22 mouse cellular contexts compared by ENCODE assay signal in genomic region chr8:107652226-107652625, GRCm38 (mm10).
DNase-seq lines count a peak whose midpoint lies in the region; ATAC-seq and TF ChIP-seq lines count a peak whose summit lies in the region.
"Had no signal": no experiment of that assay in that cellular context is flagged by ENCODE, and none has a peak within 500 bp of the region (broad histone marks: within the 10 kb centered on the region; RNA-seq: fewer than 3 reads in every experiment).

No protein-coding gene starts in this region.

- no peak overlapping the region for H3K9ac ChIP-seq in heart, embryonic 11.5 days (ENCODE audit: low read depth, low read length)
- no peak overlapping the region for H3K9ac ChIP-seq in kidney, postnatal 0 days (ENCODE audit: low read depth, low read length)
- no peak overlapping the region for H3K9ac ChIP-seq in limb, embryonic 14.5 days (ENCODE audit: low read depth, low read length, severe bottlenecking)
- H3K9ac ChIP-seq: forebrain, embryonic 13.5 days; forebrain, postnatal 0 days; heart, embryonic 13.5 days; hindbrain, embryonic 12.5 days had no signal

- no peak for TF ChIP-seq POLR2A in kidney, adult 2 months (IDR thresholded peaks at IDR 0.05; ENCODE audit: low read depth, low read length)
- TF ChIP-seq POLR2A in limb, embryonic 14.5 days (IDR thresholded peaks at IDR 0.05; ENCODE audit: borderline replicate concordance, extremely low read depth, insufficient read depth, insufficient read length): no peak

- DNase-seq in heart, embryonic 10.5 days (ENCODE audit: low spot score): peak; percentile 20
- peak; percentile 55 for DNase-seq in kidney, postnatal 0 days (ENCODE audit: low spot score)
- no peak for DNase-seq in kidney, adult 2 months
- DNase-seq in limb, embryonic 10.5 days (ENCODE audit: low spot score): no peak
- DNase-seq in limb, embryonic 14.5 days (ENCODE audit: low spot score): peak; percentile 26
- DNase-seq in ovary, adult 18-20 months (ENCODE audit: low spot score): no peak
- DNase-seq: adrenal gland, postnatal 14 days; cerebellum, adult 18-20 months; cerebellum, adult 9-11 months; forebrain, postnatal 0 days; gastrocnemius, postnatal 10 days; heart, adult 2 months; heart, postnatal 4 days had no signal

- no peaks in the 10 kb centered on the region for H3K36me3 ChIP-seq in heart, embryonic 10.5 days
- H3K36me3 ChIP-seq in heart, embryonic 11.5 days (ENCODE audit: control insufficient read depth, insufficient read depth, low read length): no peaks in the 10 kb centered on the region
- no peaks in the 10 kb centered on the region for H3K36me3 ChIP-seq in kidney, postnatal 0 days (ENCODE audit: insufficient read depth, low read length)
- H3K36me3 ChIP-seq in kidney, adult 2 months (ENCODE audit: control insufficient read depth, insufficient read depth, low read length): no peaks in the 10 kb centered on the region
- H3K36me3 ChIP-seq in limb, embryonic 10.5 days: no peaks in the 10 kb centered on the region
- H3K36me3 ChIP-seq in limb, embryonic 14.5 days (ENCODE audit: control insufficient read depth, insufficient read depth, low read length): no peaks in the 10 kb centered on the region
- H3K36me3 ChIP-seq: embryonic facial prominence, embryonic 10.5 days; heart, embryonic 13.5 days; hindbrain, embryonic 12.5 days had no signal

- WGBS in heart, embryonic 10.5 days: 84% methylated on average over 8 of the region's 8 CpGs
- WGBS in heart, embryonic 11.5 days (ENCODE audit: insufficient replicate concordance): 68% methylated on average over 8 of the region's 8 CpGs
- 46% methylated on average over 8 of the region's 8 CpGs for WGBS in kidney, postnatal 0 days
- WGBS in kidney, adult 2 months: 52% methylated on average over 8 of the region's 8 CpGs
- 82% methylated on average over 8 of the region's 8 CpGs for WGBS in limb, embryonic 10.5 days
- WGBS in limb, embryonic 14.5 days: 36% methylated on average over 8 of the region's 8 CpGs

- no peak for TF ChIP-seq CTCF in kidney, postnatal 0 days (IDR thresholded peaks at IDR 0.05; ENCODE audit: low read depth)
- TF ChIP-seq CTCF in kidney, adult 2 months (conservative IDR thresholded peaks at IDR 0.05; ENCODE audit: insufficient read depth, insufficient read length, low read depth, low read length): no peak

- H3K4me2 ChIP-seq in heart, embryonic 11.5 days: no peak overlapping the region
- H3K4me2 ChIP-seq in kidney, postnatal 0 days (ENCODE audit: low read length): peak overlapping the region; percentile 21; the same call in 1 of the 2 replicates
- H3K4me2 ChIP-seq in limb, embryonic 14.5 days (replicated peaks; ENCODE audit: low read depth, low read length, severe bottlenecking): no peak overlapping the region
- H3K4me2 ChIP-seq: forebrain, embryonic 13.5 days; heart, embryonic 13.5 days; hindbrain, embryonic 12.5 days had no signal

- ATAC-seq in heart, embryonic 11.5 days (replicated peaks; ENCODE audit: insufficient number of reproducible peaks, low FRiP score, low TSS enrichment): no peak
- no peak for ATAC-seq in kidney, postnatal 0 days (replicated peaks; ENCODE audit: low FRiP score, low read depth)
- no peak for ATAC-seq in limb, embryonic 14.5 days (ENCODE audit: low FRiP score, low read depth)
- ATAC-seq: activated CD4-positive, CD25-positive, alpha-beta regulatory T cell, adult 4 months; forebrain, embryonic 13.5 days; forebrain, postnatal 0 days; hindbrain, embryonic 16.5 days; Patski had no signal

- H3K9me3 ChIP-seq in heart, embryonic 10.5 days: no peaks in the 10 kb centered on the region
- H3K9me3 ChIP-seq in heart, embryonic 11.5 days (replicated peaks; ENCODE audit: control insufficient read depth, low read length): no peaks in the 10 kb centered on the region
- H3K9me3 ChIP-seq in kidney, postnatal 0 days (replicated peaks; ENCODE audit: low read length): no peaks in the 10 kb centered on the region
- H3K9me3 ChIP-seq in limb, embryonic 10.5 days (replicated peaks): no peaks in the 10 kb centered on the region
- H3K9me3 ChIP-seq in limb, embryonic 14.5 days (ENCODE audit: control insufficient read depth, low read length): no peaks in the 10 kb centered on the region
- H3K9me3 ChIP-seq: embryonic facial prominence, embryonic 10.5 days; forebrain, embryonic 13.5 days; heart, embryonic 13.5 days; hindbrain, embryonic 12.5 days had no signal

- no peaks in the 10 kb centered on the region for H3K4me1 ChIP-seq in heart, embryonic 10.5 days
- no peaks in the 10 kb centered on the region for H3K4me1 ChIP-seq in heart, embryonic 11.5 days (ENCODE audit: control insufficient read depth, insufficient read depth, low read length)
- H3K4me1 ChIP-seq in kidney, postnatal 0 days (replicated peaks; ENCODE audit: insufficient read depth, low read length): no peaks in the 10 kb centered on the region
- H3K4me1 ChIP-seq in kidney, adult 2 months (ENCODE audit: control insufficient read depth, insufficient read depth, low read length): no peaks in the 10 kb centered on the region
- no peaks in the 10 kb centered on the region for H3K4me1 ChIP-seq in limb, embryonic 10.5 days
- H3K4me1 ChIP-seq in limb, embryonic 14.5 days (ENCODE audit: control insufficient read depth, insufficient read depth, low read length): peaks cover 7% of the 10 kb centered on the region; the same call in 1 of the 2 replicates
- H3K4me1 ChIP-seq: embryonic facial prominence, embryonic 10.5 days; forebrain, embryonic 13.5 days; heart, embryonic 13.5 days had no signal

- H3K27ac ChIP-seq in heart, embryonic 10.5 days: no peak overlapping the region
- no peak overlapping the region for H3K27ac ChIP-seq in heart, embryonic 11.5 days (ENCODE audit: low read depth, low read length)
- no peak overlapping the region for H3K27ac ChIP-seq in kidney, postnatal 0 days
- H3K27ac ChIP-seq in kidney, adult 2 months (ENCODE audit: insufficient read depth, low read depth, low read length): no peak overlapping the region
- H3K27ac ChIP-seq in limb, embryonic 10.5 days: 0 out of 2 replicates have a peak overlapping the region, but pooled peaks have one; percentile 46
- H3K27ac ChIP-seq in limb, embryonic 14.5 days (replicated peaks; ENCODE audit: low read depth, low read length): 0 out of 2 replicates have a peak overlapping the region, but pooled peaks have one; percentile 48
- H3K27ac ChIP-seq: embryonic facial prominence, embryonic 10.5 days; forebrain, embryonic 13.5 days; heart, adult 2 months; heart, embryonic 13.5 days; hindbrain, embryonic 12.5 days had no signal

- H3K4me3 ChIP-seq in heart, embryonic 10.5 days: no peak overlapping the region
- H3K4me3 ChIP-seq in heart, embryonic 11.5 days (ENCODE audit: low read depth, low read length): no peak overlapping the region
- no peak overlapping the region for H3K4me3 ChIP-seq in kidney, postnatal 0 days (replicated peaks; ENCODE audit: low read depth, low read length)
- no peak overlapping the region for H3K4me3 ChIP-seq in kidney, adult 2 months (ENCODE audit: insufficient read depth, low read depth, low read length)
- no peak overlapping the region for H3K4me3 ChIP-seq in limb, embryonic 10.5 days
- no peak overlapping the region for H3K4me3 ChIP-seq in limb, embryonic 14.5 days (replicated peaks; ENCODE audit: low read length)
- H3K4me3 ChIP-seq: embryonic facial prominence, embryonic 10.5 days; forebrain, embryonic 13.5 days; heart, adult 2 months; heart, embryonic 13.5 days; hindbrain, embryonic 12.5 days had no signal

- H3K27me3 ChIP-seq in heart, embryonic 10.5 days (ENCODE audit: insufficient read depth, poor library complexity, severe bottlenecking): no peaks in the 10 kb centered on the region
- no peaks in the 10 kb centered on the region for H3K27me3 ChIP-seq in heart, embryonic 11.5 days (ENCODE audit: control insufficient read depth, insufficient read depth, low read length)
- no peaks in the 10 kb centered on the region for H3K27me3 ChIP-seq in kidney, postnatal 0 days (ENCODE audit: insufficient read depth, low read length)
- H3K27me3 ChIP-seq in kidney, adult 2 months (replicated peaks; ENCODE audit: control insufficient read depth, insufficient read depth, low read length): no peaks in the 10 kb centered on the region
- no peaks in the 10 kb centered on the region for H3K27me3 ChIP-seq in limb, embryonic 10.5 days (ENCODE audit: low read depth, poor library complexity, severe bottlenecking)
- H3K27me3 ChIP-seq in limb, embryonic 14.5 days (ENCODE audit: control insufficient read depth, insufficient read depth, low read length): no peaks in the 10 kb centered on the region
- H3K27me3 ChIP-seq: CH12.LX; forebrain, embryonic 13.5 days; heart, embryonic 13.5 days; hindbrain, embryonic 12.5 days had no signal

Comparison
In these comparisons a context has a peak if more than half of its experiments do, and no peak if none do; other contexts are left out.
1. DNase-seq: peak in heart, embryonic 10.5 days (single experiment), kidney, postnatal 0 days (single experiment) and limb, embryonic 14.5 days (single experiment); none in kidney, adult 2 months (single experiment), limb, embryonic 10.5 days (single experiment) and ovary, adult 18-20 months (single experiment).
2. H3K27ac ChIP-seq: peak in limb, embryonic 10.5 days (single experiment) and limb, embryonic 14.5 days (single experiment); none in heart, embryonic 10.5 days (single experiment), heart, embryonic 11.5 days (single experiment), kidney, postnatal 0 days (single experiment) and kidney, adult 2 months (single experiment).